Mouse (Mus musculus) liver, embryonic 11.5 days (tissue): Measurements from ENCODE around the gene Cxcl10. TPM values are rescaled to one million over a fixed set of nuclear protein-coding genes. Genes with fewer than 3 reads are reported as not detected.

Experiments used
- ATAC-seq: fragments of 200-750 bp; cut with Nextera tagmentation; replicated peaks from 2 replicates; pipeline ENCODE4 v1.8.0; 2017; ENCODE audit warnings: moderate number of reproducible peaks, mild to moderate bottlenecking, moderate TSS enrichment, moderate library complexity; ENCODE audit not compliant: low FRiP score
- DNase-seq: peaks from one replicate; pipeline ENCODE4 v3.0.0-alpha.2; 2017; ENCODE audit warnings: low spot score
- H3K27ac ChIP-seq: fragments of 300-500 bp; sonication (generic); 2 replicates; pipeline ENCODE4 v1.5.1; 2014; ENCODE audit warnings: mild to moderate bottlenecking, low read depth, low read length, control low read depth
- H3K27me3 ChIP-seq: fragments of 300-500 bp; sonication (generic); replicated peaks from 2 replicates; pipeline ENCODE4 v1.6.1; 2014; ENCODE audit warnings: low read length, mixed read lengths; ENCODE audit not compliant: control insufficient read depth, insufficient read depth
- H3K36me3 ChIP-seq: fragments of 300-500 bp; sonication (generic); 2 replicates; pipeline ENCODE4 v1.6.1; 2014; ENCODE audit warnings: mild to moderate bottlenecking, low read length, moderate library complexity, mixed read lengths; ENCODE audit not compliant: control insufficient read depth, insufficient read depth
- H3K4me1 ChIP-seq: fragments of 300-500 bp; sonication (generic); replicated peaks from 2 replicates; pipeline ENCODE4 v1.6.1; 2014; ENCODE audit warnings: low read length, mixed read lengths; ENCODE audit not compliant: control insufficient read depth, insufficient read depth
- H3K4me2 ChIP-seq: fragments of 300-500 bp; sonication (generic); 2 replicates; pipeline ENCODE4 v1.6.1; 2014; ENCODE audit warnings: mild to moderate bottlenecking, control low read depth, moderate library complexity
- H3K4me3 ChIP-seq: fragments of 300-500 bp; sonication (generic); 2 replicates; pipeline ENCODE4 v1.5.1; 2014; ENCODE audit warnings: low read depth, low read length, control low read depth
- H3K9ac ChIP-seq: fragments of 300-500 bp; sonication (generic); 2 replicates; pipeline ENCODE4 v1.6.1; 2014; ENCODE audit warnings: low read depth, low read length, control low read depth
- H3K9me3 ChIP-seq: fragments of 300-500 bp; sonication (generic); 2 replicates; pipeline ENCODE4 v1.6.1; 2016; ENCODE audit warnings: low read length, inconsistent platforms, mixed read lengths; ENCODE audit not compliant: control insufficient read depth
- WGBS: fragments of 180-500 bp; shearing (Covaris S2); extraction: QIAGEN DNeasy Blood & Tissue Kit; methylation state at CpG from one replicate; pipeline ENCODE4 v1.1.7; 2014; 5-methylcytosine and 5-hydroxymethylcytosine counted together
- polyA plus RNA-seq: library from polyadenylated mRNA; unstranded; fragments of >200 nt; fragmentation: Nextera tagmentation; extraction: Ambion mirVana; gene quantifications from 2 replicates; pipeline ENCODE4 v1.2.1, GENCODE M21; 2014

Gene Cxcl10
- polyA plus RNA-seq, 1 experiment from 2014 or later: 6.0 TPM

DNA sequence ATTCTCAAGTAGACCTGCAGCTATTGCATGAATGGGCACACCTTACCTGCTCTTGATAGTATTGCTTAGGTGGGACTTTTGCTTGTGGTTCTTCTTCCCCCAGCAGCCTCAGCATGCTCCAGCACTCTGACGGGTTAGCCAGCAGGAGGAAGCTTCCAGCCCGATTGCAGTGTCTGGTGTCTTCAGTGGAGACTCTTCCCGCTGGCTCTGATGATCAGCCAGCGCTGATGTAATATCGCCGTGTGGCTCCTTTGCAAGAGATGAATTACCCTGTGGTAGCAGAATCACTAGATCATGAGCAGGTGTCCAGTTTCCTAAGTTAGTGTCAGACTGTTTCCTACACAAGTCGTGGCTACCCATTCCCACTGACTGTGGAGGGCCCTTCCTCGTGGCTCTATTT, 3.7 kb downstream of the Cxcl10 start:
- ATAC-seq (no peak), DNase-seq (no peak)
- WGBS: 79% methylated on average over 8 of the region's 8 CpGs
- Histone ChIP-seq H3K4me3 (no peak overlapping the region), H3K4me1 (peaks cover 8% of the 10 kb centered on the region; the same call in 1 of the 2 replicates), H3K27ac (no peak overlapping the region), H3K27me3 (no peaks in the 10 kb centered on the region; the same call in none of the 2 replicates), H3K36me3 (no peaks in the 10 kb centered on the region), H3K9ac (no peak overlapping the region), H3K4me2 (no peak overlapping the region), H3K9me3 (no peaks in the 10 kb centered on the region)

DNA sequence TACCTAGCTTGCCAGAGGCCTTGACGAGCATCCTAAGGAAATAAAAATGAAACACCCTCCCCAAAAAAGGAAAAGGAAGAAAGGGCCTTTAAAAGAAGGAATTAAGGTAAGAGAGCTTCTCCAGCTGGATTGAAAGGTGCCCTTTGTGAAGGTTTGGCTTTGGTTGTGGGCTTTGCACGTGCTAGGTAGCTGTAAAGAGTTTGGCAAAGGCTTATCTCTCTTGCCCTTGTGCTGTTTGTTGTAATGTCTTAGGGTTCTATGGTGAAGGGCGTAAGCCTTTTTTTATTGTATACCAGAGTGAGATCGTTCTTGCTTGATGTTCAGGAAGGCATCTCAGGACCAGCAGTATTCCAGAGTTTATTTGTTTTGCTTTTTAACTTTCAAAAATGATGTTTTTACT, 8.1 kb downstream of the Cxcl10 start:
- ATAC-seq (no peak), DNase-seq (no peak)
- Histone ChIP-seq H3K9me3 (no peaks in the 10 kb centered on the region), H3K27ac (no peak overlapping the region), H3K4me2 (no peak overlapping the region), H3K27me3 (no peaks in the 10 kb centered on the region), H3K9ac (no peak overlapping the region), H3K4me3 (no peak overlapping the region), H3K4me1 (no peaks in the 10 kb centered on the region), H3K36me3 (no peaks in the 10 kb centered on the region)
- WGBS: 66% methylated on average over 4 of the region's 4 CpGs

DNA sequence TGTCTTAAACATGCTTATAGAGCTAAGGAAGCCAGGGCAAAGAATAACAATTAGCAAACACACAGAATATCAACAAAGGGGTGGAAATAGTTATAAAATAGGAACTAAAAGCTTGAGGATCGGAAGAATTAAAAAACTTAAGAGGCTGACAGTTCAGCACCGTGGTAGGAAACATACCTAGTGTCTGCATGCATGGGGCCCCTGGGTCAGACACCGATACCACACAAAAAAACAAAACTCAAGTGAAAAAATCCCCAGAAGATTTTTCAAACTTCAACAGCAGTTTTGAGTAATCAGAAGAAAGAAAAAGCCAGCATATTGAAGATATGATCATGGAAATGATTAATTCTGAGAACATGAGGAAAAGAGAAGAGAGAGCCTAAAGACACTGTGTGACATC, 11.9 kb downstream of the Cxcl10 start:
- DNase-seq: no peak
- H3K4me2 ChIP-seq: no peak overlapping the region
- H3K4me3 ChIP-seq: no peak overlapping the region
- no peaks in the 10 kb centered on the region for H3K9me3 ChIP-seq
- no peaks in the 10 kb centered on the region for H3K27me3 ChIP-seq
- no peak overlapping the region for H3K27ac ChIP-seq
- WGBS: 75% methylated on average over 3 of the region's 3 CpGs
- no peak for ATAC-seq
- no peaks in the 10 kb centered on the region for H3K36me3 ChIP-seq
- H3K9ac ChIP-seq: no peak overlapping the region
- no peaks in the 10 kb centered on the region for H3K4me1 ChIP-seq

DNA sequence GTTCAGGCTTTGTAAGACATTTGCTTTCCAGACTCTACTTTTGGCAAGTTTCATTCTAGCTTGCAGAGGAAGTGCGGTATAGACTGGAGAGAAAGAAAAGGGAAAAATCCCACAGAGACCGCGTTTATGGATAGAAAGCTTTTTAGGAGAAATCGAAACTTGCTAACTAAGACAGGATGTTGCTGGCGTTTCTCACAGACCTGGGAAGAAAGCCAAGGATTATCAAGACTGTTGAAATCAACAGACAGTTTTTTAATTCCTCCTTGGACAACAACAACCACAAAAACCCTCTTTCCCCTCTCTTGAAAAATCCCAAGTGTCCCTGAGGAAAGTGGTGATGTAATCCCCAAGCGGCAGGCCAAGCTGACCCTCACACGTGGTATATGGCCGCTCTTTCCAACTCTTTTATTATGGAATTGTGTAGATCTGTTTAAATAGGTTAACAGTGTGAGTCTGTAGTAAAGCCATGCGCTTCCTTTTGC, 16.3 kb downstream of the Cxcl10 start:
- Histone ChIP-seq H3K4me2 (no peak overlapping the region), H3K36me3 (no peaks in the 10 kb centered on the region), H3K9ac (no peak overlapping the region), H3K4me3 (no peak overlapping the region), H3K4me1 (no peaks in the 10 kb centered on the region), H3K9me3 (no peaks in the 10 kb centered on the region), H3K27ac (no peak overlapping the region), H3K27me3 (no peaks in the 10 kb centered on the region)
- WGBS: 71% methylated on average over 9 of the region's 9 CpGs
- ATAC-seq (no peak), DNase-seq (no peak)

DNA sequence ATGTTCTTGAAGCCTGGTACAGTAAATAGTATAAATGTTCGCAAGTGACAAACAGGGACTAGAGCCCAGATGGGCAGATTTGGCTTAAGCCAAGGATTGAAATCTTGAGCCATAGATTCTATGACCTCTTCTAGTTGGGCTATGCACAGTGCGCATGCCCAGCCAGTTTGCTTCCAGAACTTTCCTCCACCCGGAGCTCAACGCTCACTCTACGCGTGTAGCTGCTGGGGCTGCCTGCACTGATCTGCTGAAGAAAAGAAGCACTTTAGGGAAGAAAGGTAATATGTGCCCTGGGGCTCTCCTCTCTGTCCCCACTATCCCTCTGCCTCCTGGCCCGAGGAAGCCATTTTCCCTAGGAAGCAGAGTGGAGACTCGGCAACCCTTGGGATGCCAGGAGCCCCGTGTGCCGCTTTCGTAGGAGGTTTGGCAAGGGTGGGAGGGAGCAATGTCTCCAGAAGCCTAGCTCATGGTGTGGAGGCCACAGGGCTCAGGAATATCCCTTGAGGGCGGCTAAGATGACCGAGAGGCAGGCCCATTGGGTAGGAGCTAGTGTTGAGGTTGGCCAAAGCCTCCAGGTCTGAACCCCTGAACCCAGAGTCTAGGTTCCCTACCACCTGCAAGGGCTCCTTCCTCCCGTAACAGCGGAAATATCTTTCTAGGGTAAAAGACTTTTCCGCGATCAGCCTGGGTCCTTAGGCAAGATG, 16.9 kb downstream of the Cxcl10 start, which contains the start of gene Art3:
Art3 (plus strand) TSS at position 193 of the 704 bp plus-strand sequence.
- H3K27me3 ChIP-seq: no peaks in the 10 kb centered on the region
- ATAC-seq (no peak), DNase-seq (no peak)
- no peak within 1 kb of the TSS for H3K4me2 ChIP-seq
- WGBS: 88% methylated on average over 17 of the region's 17 CpGs
- H3K27ac ChIP-seq: no peak within 1 kb of the TSS
- no peak within 1 kb of the TSS for H3K4me3 ChIP-seq
- no peaks in the 10 kb centered on the region for H3K9me3 ChIP-seq
- no peaks in the 10 kb centered on the region for H3K4me1 ChIP-seq
- H3K9ac ChIP-seq: no peak within 1 kb of the TSS
- H3K36me3 ChIP-seq: no peaks in the 10 kb centered on the region

DNA sequence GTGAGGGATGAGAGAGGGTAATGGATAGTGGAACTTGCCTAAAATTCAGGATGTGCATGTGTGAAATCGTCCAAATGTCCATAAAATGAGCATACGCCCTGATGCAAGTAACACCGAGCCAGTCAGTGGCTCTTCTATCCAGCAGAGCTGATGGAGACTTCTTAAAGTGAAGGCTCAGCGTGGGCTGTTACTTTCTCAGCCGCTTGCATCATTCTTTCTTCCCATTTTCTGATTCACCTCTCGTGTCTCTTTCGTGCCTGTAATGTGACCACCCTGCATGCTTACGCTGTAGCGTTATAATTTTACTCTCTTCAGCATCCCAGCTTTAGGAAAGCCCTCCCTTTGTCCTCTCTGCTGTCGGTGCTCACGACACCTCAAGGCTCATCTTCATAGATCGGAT, 17.6 kb downstream of the Cxcl10 start:
- no peaks in the 10 kb centered on the region for H3K36me3 ChIP-seq
- WGBS: 85% methylated on average over 12 of the region's 12 CpGs
- no peak overlapping the region for H3K9ac ChIP-seq
- H3K27ac ChIP-seq: no peak overlapping the region
- no peak overlapping the region for H3K4me3 ChIP-seq
- H3K4me2 ChIP-seq: no peak overlapping the region
- no peaks in the 10 kb centered on the region for H3K9me3 ChIP-seq
- no peak for ATAC-seq
- no peaks in the 10 kb centered on the region for H3K27me3 ChIP-seq
- H3K4me1 ChIP-seq: no peaks in the 10 kb centered on the region
- DNase-seq: no peak

DNA sequence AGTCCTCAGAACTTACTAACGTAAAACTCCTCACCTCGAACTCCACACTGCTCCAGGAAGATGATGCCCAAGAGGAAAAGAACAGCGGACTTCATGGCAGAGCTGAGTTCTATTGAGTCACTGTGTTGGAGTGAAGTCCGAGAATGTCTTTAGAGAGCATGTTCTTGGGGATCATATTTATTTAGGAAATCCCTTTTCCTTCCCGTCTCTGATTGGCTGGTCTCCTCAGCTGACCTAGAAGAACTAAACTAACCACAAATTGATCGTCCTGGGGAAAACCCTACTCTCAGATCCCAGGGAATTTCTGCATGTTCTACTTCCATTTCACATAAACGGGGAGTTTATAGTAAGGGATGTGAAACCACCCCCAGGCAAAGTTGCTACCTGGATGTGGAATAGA, 20.8 kb downstream of the Cxcl10 start, which contains the start of gene Cxcl9:
Cxcl9 (minus strand) TSS at position 151 of the 400 bp plus-strand sequence.
- ATAC-seq (no peak), DNase-seq (no peak)
- H3K4me2 ChIP-seq: no peak within 1 kb of the TSS
- H3K4me3 ChIP-seq: no peak within 1 kb of the TSS
- H3K4me1 ChIP-seq: no peaks in the 10 kb centered on the region
- H3K9ac ChIP-seq: no peak within 1 kb of the TSS
- no peaks in the 10 kb centered on the region for H3K9me3 ChIP-seq
- H3K27ac ChIP-seq: no peak within 1 kb of the TSS
- H3K27me3 ChIP-seq: no peaks in the 10 kb centered on the region
- 69% methylated on average over 7 of the region's 7 CpGs for WGBS
- H3K36me3 ChIP-seq: no peaks in the 10 kb centered on the region

DNA sequence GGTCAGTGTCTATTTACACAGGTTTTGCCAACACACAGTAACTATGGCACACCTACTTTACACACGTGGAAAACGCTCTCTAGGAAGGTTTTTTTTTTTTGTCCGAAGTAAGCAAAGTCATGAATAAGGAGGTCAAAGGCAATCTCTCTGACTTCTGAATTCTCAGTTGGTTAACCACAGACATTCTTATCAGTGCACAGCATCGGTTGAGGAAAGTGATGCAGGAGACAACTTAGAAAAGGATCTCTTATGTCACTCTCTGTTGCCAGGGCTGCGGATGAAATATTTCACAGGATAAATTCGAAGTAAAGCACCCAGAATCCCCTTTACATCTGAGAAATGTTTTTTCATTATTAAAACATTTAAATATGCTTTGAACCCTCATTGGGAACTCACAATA, 21.3 kb downstream of the Cxcl10 start:
- DNase-seq (no peak), ATAC-seq (no peak)
- no peaks in the 10 kb centered on the region for H3K36me3 ChIP-seq
- H3K4me3 ChIP-seq: no peak overlapping the region
- H3K27me3 ChIP-seq: no peaks in the 10 kb centered on the region
- no peak overlapping the region for H3K9ac ChIP-seq
- 36% methylated on average over 6 of the region's 6 CpGs for WGBS
- no peak overlapping the region for H3K4me2 ChIP-seq
- H3K4me1 ChIP-seq: no peaks in the 10 kb centered on the region
- H3K9me3 ChIP-seq: no peaks in the 10 kb centered on the region
- H3K27ac ChIP-seq: no peak overlapping the region

DNA sequence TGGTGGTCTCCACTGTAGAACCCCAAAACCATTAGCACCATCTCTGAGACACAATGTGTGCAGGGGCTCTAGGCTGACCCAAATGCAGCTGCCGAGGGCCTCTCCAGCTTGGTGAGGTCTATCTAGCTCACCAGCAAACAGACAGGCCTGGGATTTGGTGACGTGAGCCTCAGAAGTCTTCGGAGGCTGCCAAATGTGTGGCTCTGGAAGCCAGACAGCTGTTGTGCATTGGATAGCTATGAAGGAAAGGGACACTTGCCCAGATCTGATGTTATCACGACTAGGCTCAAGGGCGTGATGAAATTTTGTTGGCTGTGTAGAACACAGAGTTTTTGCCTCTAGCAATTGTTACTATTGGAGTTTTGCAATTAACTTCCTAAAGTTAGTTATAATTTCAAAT, 25.4 kb downstream of the Cxcl10 start:
- H3K27me3 ChIP-seq: no peaks in the 10 kb centered on the region
- DNase-seq (no peak), ATAC-seq (no peak)
- H3K4me2 ChIP-seq: no peak overlapping the region
- no peaks in the 10 kb centered on the region for H3K9me3 ChIP-seq
- H3K36me3 ChIP-seq: no peaks in the 10 kb centered on the region
- 71% methylated on average over 5 of the region's 5 CpGs for WGBS
- no peak overlapping the region for H3K9ac ChIP-seq
- H3K4me3 ChIP-seq: no peak overlapping the region
- no peaks in the 10 kb centered on the region for H3K4me1 ChIP-seq
- H3K27ac ChIP-seq: no peak overlapping the region
